Mouse (Mus musculus) stomach, postnatal 0 days (tissue): ENCODE results near the gene Birc6. TPM values are rescaled to one million over a fixed set of nuclear protein-coding genes. Genes with fewer than 3 reads are reported as not detected.

Experiments used
- ATAC-seq: fragments of 200-750 bp; cut with Nextera tagmentation; 2 replicates; pipeline ENCODE4 v1.8.0; 2017; ENCODE audit not compliant: low FRiP score, low TSS enrichment
- DNase-seq: peaks from one replicate; pipeline ENCODE4 v3.0.0-alpha.2; 2016; ENCODE audit warnings: low spot score
- H3K27ac ChIP-seq: fragments of 300-500 bp; sonication (generic); replicated peaks from 2 replicates; pipeline ENCODE4 v1.5.1; 2014; ENCODE audit warnings: mild to moderate bottlenecking, control low read depth
- H3K27me3 ChIP-seq: fragments of 300-500 bp; sonication (generic); 2 replicates; pipeline ENCODE4 v1.6.1; 2014; ENCODE audit warnings: low read length; ENCODE audit not compliant: control insufficient read depth, insufficient read depth
- H3K36me3 ChIP-seq: fragments of 300-500 bp; sonication (generic); 2 replicates; pipeline ENCODE4 v1.6.1; 2014; ENCODE audit warnings: low read length, mixed read lengths; ENCODE audit not compliant: control insufficient read depth, insufficient read depth
- H3K4me1 ChIP-seq: fragments of 300-500 bp; sonication (generic); replicated peaks from 2 replicates; pipeline ENCODE4 v1.6.1; 2014; ENCODE audit warnings: antibody characterized with exemption; ENCODE audit not compliant: control insufficient read depth, insufficient read depth
- H3K4me2 ChIP-seq: fragments of 300-500 bp; sonication (generic); replicated peaks from 2 replicates; pipeline ENCODE4 v1.6.1; 2014; ENCODE audit warnings: low read depth, mild to moderate bottlenecking, control low read depth, moderate library complexity
- H3K4me3 ChIP-seq: fragments of 300-500 bp; sonication (generic); 2 replicates; pipeline ENCODE4 v1.5.1; 2014; ENCODE audit warnings: low read depth, low read length, control low read depth
- H3K9ac ChIP-seq: fragments of 300-500 bp; sonication (generic); 2 replicates; pipeline ENCODE4 v1.6.1; 2014; ENCODE audit warnings: mild to moderate bottlenecking, low read length, control low read depth, mixed read lengths
- H3K9me3 ChIP-seq: fragments of 300-500 bp; sonication (generic); 2 replicates; pipeline ENCODE4 v1.6.1; 2016; ENCODE audit warnings: low read length; ENCODE audit not compliant: control insufficient read depth
- CTCF ChIP-seq: IDR thresholded peaks from 2 replicates; pipeline ENCODE4 v1.5.1; 2016; ENCODE audit warnings: antibody characterized with exemption, low read depth, mild to moderate bottlenecking, moderate library complexity
- EP300 ChIP-seq: optimal IDR thresholded peaks from 2 replicates; pipeline ENCODE3; 2016; ENCODE audit warnings: antibody characterized with exemption
- WGBS: fragments of 180-500 bp; shearing (Covaris S2); extraction: QIAGEN DNeasy Blood & Tissue Kit; methylation state at CpG from one replicate; pipeline ENCODE4 v1.1.7; 2014; 5-methylcytosine and 5-hydroxymethylcytosine counted together
- polyA plus RNA-seq: library from polyadenylated mRNA; unstranded; fragments of >200 nt; fragmentation: Nextera tagmentation; extraction: Ambion mirVana; gene quantifications from 2 replicates; pipeline ENCODE4 v1.2.1, GENCODE M21; 2015

The Birc6 gene
- polyA plus RNA-seq, 1 experiment from 2014 or later: 56.4 TPM

- H3K4me2 ChIP-seq: no peak overlapping the region
- no peak for TF ChIP-seq EP300
- TF ChIP-seq CTCF: no peak
- no peaks in the 10 kb centered on the region for H3K9me3 ChIP-seq
- DNase-seq (no peak), ATAC-seq (no peak)
- no peak overlapping the region for H3K9ac ChIP-seq
- no peak overlapping the region for H3K27ac ChIP-seq
- no peaks in the 10 kb centered on the region for H3K27me3 ChIP-seq
- H3K4me3 ChIP-seq: no peak overlapping the region
- WGBS: 73% methylated on average over 1 of the region's 1 CpGs
- H3K36me3 ChIP-seq: peaks cover 18% of the 10 kb centered on the region; the same call in 1 of the 2 replicates
- H3K4me1 ChIP-seq: no peaks in the 10 kb centered on the region
Measured at GRCm38 (mm10) chr17:74570585-74570984, 42.5 kb downstream of the Birc6 start.

- H3K27ac ChIP-seq: no peak overlapping the region
- no peaks in the 10 kb centered on the region for H3K9me3 ChIP-seq
- H3K9ac ChIP-seq: no peak overlapping the region
- WGBS: 68% methylated on average over 5 of the region's 5 CpGs
- H3K4me2 ChIP-seq: no peak overlapping the region
- TF ChIP-seq CTCF: no peak
- ATAC-seq: no peak
- no peaks in the 10 kb centered on the region for H3K4me1 ChIP-seq
- H3K27me3 ChIP-seq: no peaks in the 10 kb centered on the region
- H3K4me3 ChIP-seq: no peak overlapping the region
- H3K36me3 ChIP-seq: peaks cover 8% of the 10 kb centered on the region
- no peak for DNase-seq
Measured at GRCm38 (mm10) chr17:74577173-74577572, 49.1 kb downstream of the Birc6 start.

DNA sequence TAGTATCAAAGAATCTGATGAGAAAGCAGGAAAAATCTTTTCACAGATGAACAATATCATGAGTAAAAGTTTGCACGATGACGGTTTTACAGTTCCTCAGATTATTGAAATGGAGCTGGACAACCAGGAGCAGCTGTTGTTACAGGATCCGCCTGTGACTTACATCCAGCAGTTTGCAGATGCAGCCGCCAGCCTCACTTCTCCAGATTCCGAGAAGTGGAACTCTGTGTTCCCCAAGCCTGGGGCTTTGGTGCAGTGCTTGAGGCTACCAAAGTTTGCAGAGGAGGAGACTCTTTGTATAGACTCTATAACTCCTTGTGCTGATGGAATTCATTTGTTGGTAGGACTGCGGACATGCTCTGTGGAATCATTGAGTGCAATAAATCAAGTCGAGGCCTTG is 51.5 kb downstream of the Birc6 start:
- peaks cover 8% of the 10 kb centered on the region for H3K36me3 ChIP-seq
- H3K4me3 ChIP-seq: no peak overlapping the region
- H3K4me1 ChIP-seq: no peaks in the 10 kb centered on the region
- ATAC-seq (no peak), DNase-seq (no peak)
- no peak overlapping the region for H3K9ac ChIP-seq
- 92% methylated on average over 7 of the region's 7 CpGs for WGBS
- no peak overlapping the region for H3K27ac ChIP-seq
- no peak for TF ChIP-seq CTCF
- no peak for TF ChIP-seq EP300
- H3K4me2 ChIP-seq: no peak overlapping the region
- no peaks in the 10 kb centered on the region for H3K27me3 ChIP-seq
- no peaks in the 10 kb centered on the region for H3K9me3 ChIP-seq

- DNase-seq: no peak
- no peaks in the 10 kb centered on the region for H3K4me1 ChIP-seq
- H3K4me2 ChIP-seq: no peak overlapping the region
- H3K36me3 ChIP-seq: peaks cover 8% of the 10 kb centered on the region
- TF ChIP-seq CTCF: no peak
- TF ChIP-seq EP300: no peak
- H3K27me3 ChIP-seq: no peaks in the 10 kb centered on the region
- H3K9me3 ChIP-seq: no peaks in the 10 kb centered on the region
- no peak for ATAC-seq
- no peak overlapping the region for H3K9ac ChIP-seq
- H3K4me3 ChIP-seq: no peak overlapping the region
- 79% methylated on average over 1 of the region's 1 CpGs for whole genome bisulfite sequencing
- H3K27ac ChIP-seq: no peak overlapping the region
Measured at GRCm38 (mm10) chr17:74580738-74581137, 52.6 kb downstream of the Birc6 start.

DNA sequence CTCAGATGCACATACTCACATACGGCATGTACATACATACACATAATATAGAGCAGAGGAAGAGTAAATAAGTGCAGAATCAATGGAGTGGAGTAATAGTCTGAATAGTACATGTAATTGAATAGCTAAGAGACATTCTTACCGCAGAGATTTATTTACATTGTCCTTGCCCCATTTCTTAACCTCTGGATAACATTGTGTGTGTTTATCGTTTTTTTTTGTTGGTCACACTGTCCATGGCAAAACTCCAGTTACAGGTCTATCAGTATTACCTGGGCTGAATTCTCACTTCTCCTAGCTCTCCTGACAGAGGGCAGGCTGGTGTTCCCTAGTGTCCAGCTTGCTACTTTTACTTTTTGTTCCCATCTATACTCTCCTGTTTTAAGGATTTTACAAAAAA is 58.7 kb downstream of the Birc6 start:
- Histone ChIP-seq H3K4me3 (no peak overlapping the region), H3K4me2 (no peak overlapping the region), H3K9ac (no peak overlapping the region), H3K27ac (no peak overlapping the region), H3K4me1 (no peaks in the 10 kb centered on the region), H3K9me3 (no peaks in the 10 kb centered on the region), H3K36me3 (no peaks in the 10 kb centered on the region), H3K27me3 (no peaks in the 10 kb centered on the region)
- ATAC-seq: no peak
- 62% methylated on average over 3 of the region's 3 CpGs for WGBS
- TF ChIP-seq CTCF: no peak
- DNase-seq: no peak

DNA sequence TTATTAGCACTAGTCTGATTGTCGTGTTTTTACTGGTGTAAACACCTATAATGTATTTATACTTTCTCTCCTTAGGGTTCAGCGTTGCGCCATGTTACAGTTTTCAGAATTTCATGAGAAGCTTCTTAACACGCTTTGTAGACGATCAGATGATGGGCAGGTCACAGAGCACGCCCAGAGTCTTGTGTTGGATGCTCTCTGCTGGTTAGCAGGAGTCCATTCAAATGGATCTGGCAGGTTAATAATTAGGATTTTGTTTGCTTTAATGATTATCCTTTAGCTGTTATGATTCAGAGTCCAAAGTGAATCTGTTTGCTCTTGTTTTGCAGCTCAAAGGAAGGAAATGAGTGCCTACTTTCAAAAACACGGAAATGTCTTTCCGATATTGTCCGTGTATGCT is 70.8 kb downstream of the Birc6 start:
- H3K9ac ChIP-seq: no peak overlapping the region
- no peaks in the 10 kb centered on the region for H3K4me1 ChIP-seq
- DNase-seq (no peak), ATAC-seq (no peak)
- no peaks in the 10 kb centered on the region for H3K27me3 ChIP-seq
- no peak overlapping the region for H3K27ac ChIP-seq
- no peak overlapping the region for H3K4me3 ChIP-seq
- H3K4me2 ChIP-seq: no peak overlapping the region
- no peak for TF ChIP-seq CTCF
- TF ChIP-seq EP300: no peak
- H3K36me3 ChIP-seq: peaks cover 11% of the 10 kb centered on the region
- no peaks in the 10 kb centered on the region for H3K9me3 ChIP-seq
- WGBS: 88% methylated on average over 9 of the region's 9 CpGs

GRCm38 (mm10) chr17:74599396-74599795 is 71.3 kb downstream of the Birc6 start:
- no peak overlapping the region for H3K4me2 ChIP-seq
- H3K4me1 ChIP-seq: no peaks in the 10 kb centered on the region
- DNase-seq (no peak), ATAC-seq (no peak)
- H3K4me3 ChIP-seq: no peak overlapping the region
- H3K27me3 ChIP-seq: no peaks in the 10 kb centered on the region
- H3K27ac ChIP-seq: no peak overlapping the region
- WGBS: 95% methylated on average over 2 of the region's 2 CpGs
- H3K36me3 ChIP-seq: peaks cover 10% of the 10 kb centered on the region
- H3K9ac ChIP-seq: no peak overlapping the region
- H3K9me3 ChIP-seq: no peaks in the 10 kb centered on the region
- no peak for TF ChIP-seq EP300
- no peak for TF ChIP-seq CTCF
